Mouse (Mus musculus) thymus, adult 2 months (tissue): ENCODE data around the gene Ypel3.

Experiments
- CTCF ChIP-seq: fragments of 200-500 bp; IDR thresholded peaks from 2 replicates; pipeline ENCODE4 v1.5.1; 2012; ENCODE audit warnings: mild to moderate bottlenecking, control low read depth, low read length, moderate library complexity, borderline replicate concordance; ENCODE audit not compliant: control insufficient read depth, poor library complexity, insufficient read depth; ENCODE audit errors: extremely low read depth
- POLR2A ChIP-seq: fragments of 200-500 bp; IDR thresholded peaks from 2 replicates; pipeline ENCODE4 v1.6.1; 2012; ENCODE audit warnings: mild to moderate bottlenecking, low read length, control low read depth, moderate library complexity; ENCODE audit not compliant: control insufficient read depth, poor library complexity, insufficient read depth; ENCODE audit errors: extremely low read depth

GRCm38 (mm10) chr7:126740132-126740735 lies 36.5 kb upstream of the Ypel3 start:
- TF ChIP-seq CTCF (no peak), POLR2A (no peak)
